Mouse (Mus musculus) MEL (cell line): ENCODE measurements around the gene Ifi205. TPM values are rescaled to one million over a fixed set of nuclear protein-coding genes. Genes with fewer than 3 reads are reported as not detected.
"Not testable (repeated sequence)": the region's sequence is repeated elsewhere in the genome, so short reads cannot be mapped to it uniquely, and the experiment has no call there.

Experiments used
- DNase-seq: peaks from one replicate; pipeline ENCODE4 v3.0.0; 2011; ENCODE audit warnings: low read depth, low spot score
- H3K27ac ChIP-seq: 2 replicates; pipeline ENCODE4 v1.5.1; 2012; ENCODE audit warnings: low read depth, mild to moderate bottlenecking, control low read depth, low read length, moderate library complexity; ENCODE audit not compliant: control insufficient read depth
- H3K27me3 ChIP-seq, 2 experiments: fragments of 150-350 bp in 1 of 2; sonication (generic) in 1 of 2; 2 replicates each; pipeline ENCODE4 v1.6.1; 2012; ENCODE audit warnings: low read length in 2 of 2, mild to moderate bottlenecking in 2 of 2, improper control_type of control experiment in 1 of 2, moderate library complexity in 1 of 2; ENCODE audit not compliant: insufficient read depth in 2 of 2, control insufficient read depth in 1 of 2
- H3K36me3 ChIP-seq, 2 experiments: 2 replicates each; pipeline ENCODE4 v1.6.1; 2012 to 2014; ENCODE audit warnings: low read length in 2 of 2, improper control_type of control experiment in 1 of 2, inconsistent platforms in 1 of 2, mild to moderate bottlenecking in 1 of 2; ENCODE audit not compliant: insufficient read depth in 2 of 2, control insufficient read depth in 1 of 2
- H3K4me1 ChIP-seq, 2 experiments: fragments of 150-350 bp in 1 of 2; sonication (generic) in 1 of 2; 2 replicates each; pipeline ENCODE4 v1.6.1; 2012; ENCODE audit warnings: low read length in 2 of 2, improper control_type of control experiment in 1 of 2, mild to moderate bottlenecking in 1 of 2; ENCODE audit not compliant: insufficient read depth in 2 of 2, control insufficient read depth in 1 of 2
- H3K4me3 ChIP-seq, 2 experiments: fragments of 150-350 bp in 1 of 2; sonication (generic) in 1 of 2; 2 replicates each; pipeline ENCODE4 v1.5.1; 2012; ENCODE audit warnings: low read depth in 2 of 2, low read length in 2 of 2, mild to moderate bottlenecking in 2 of 2, moderate library complexity in 2 of 2, control low read depth in 1 of 2, improper control_type of control experiment in 1 of 2; ENCODE audit not compliant: control insufficient read depth in 1 of 2, insufficient read depth in 1 of 2
- H3K79me2 ChIP-seq: 2 replicates; pipeline ENCODE4 v1.6.1; 2012; ENCODE audit warnings: mild to moderate bottlenecking, low read length, moderate library complexity; ENCODE audit not compliant: control insufficient read depth, poor library complexity, insufficient read depth
- H3K9ac ChIP-seq: 2 replicates; pipeline ENCODE4 v1.6.1; 2012; ENCODE audit warnings: low read depth, mild to moderate bottlenecking, control low read depth, low read length, moderate library complexity; ENCODE audit not compliant: control insufficient read depth, poor library complexity, severe bottlenecking
- H3K9me3 ChIP-seq: fragments of 150-350 bp; sonication (generic); replicated peaks from 2 replicates; pipeline ENCODE4 v1.6.1; 2012; ENCODE audit warnings: mild to moderate bottlenecking, low read length, improper control_type of control experiment, moderate library complexity; ENCODE audit not compliant: insufficient read depth
- EP300 ChIP-seq, 2 experiments: IDR thresholded peaks; 2 replicates each; pipeline ENCODE4 v1.6.1; 2011; ENCODE audit warnings: improper control_type of control experiment in 2 of 2, low read length in 2 of 2, low read depth in 1 of 2, mild to moderate bottlenecking in 1 of 2
- GATA1 ChIP-seq: IDR thresholded peaks from 2 replicates; pipeline ENCODE4 v1.6.1; 2011; ENCODE audit warnings: low read depth, low read length, improper control_type of control experiment
- MAZ ChIP-seq: IDR thresholded peaks from 2 replicates; pipeline ENCODE4 v1.6.1; 2012; ENCODE audit warnings: low read depth, mild to moderate bottlenecking, inconsistent platforms, low read length, improper control_type of control experiment
- NELFE ChIP-seq: IDR thresholded peaks from 2 replicates; pipeline ENCODE4 v1.6.1; 2011; ENCODE audit warnings: low read depth, low read length, improper control_type of control experiment
- POLR2AphosphoS5 ChIP-seq: IDR thresholded peaks from 2 replicates; pipeline ENCODE4 v1.6.1; 2012; ENCODE audit warnings: low read depth, borderline replicate concordance, mild to moderate bottlenecking, inconsistent platforms, low read length, moderate library complexity, mixed read lengths
- RCOR1 ChIP-seq: IDR thresholded peaks from 2 replicates; pipeline ENCODE4 v1.6.1; 2012; ENCODE audit warnings: low read depth, mild to moderate bottlenecking, inconsistent platforms, low read length, improper control_type of control experiment
- SIN3A ChIP-seq: IDR thresholded peaks from 2 replicates; pipeline ENCODE4 v1.6.1; 2012; ENCODE audit warnings: low read length, improper control_type of control experiment, inconsistent platforms
- TAL1 ChIP-seq: IDR thresholded peaks from 2 replicates; pipeline ENCODE4 v1.6.1; 2012; ENCODE audit warnings: mild to moderate bottlenecking, inconsistent platforms, low read length, moderate library complexity, mixed read lengths
- TCF12 ChIP-seq: IDR thresholded peaks from 2 replicates; pipeline ENCODE4 v1.6.1; 2014; ENCODE audit warnings: low read depth, mild to moderate bottlenecking, inconsistent platforms, low read length, improper control_type of control experiment, moderate library complexity
- ZC3H11A ChIP-seq: IDR thresholded peaks from 2 replicates; pipeline ENCODE4 v1.6.1; 2012; ENCODE audit warnings: low read depth, mild to moderate bottlenecking, inconsistent platforms, low read length, improper control_type of control experiment
- polyA plus RNA-seq, 2 experiments: library from polyadenylated mRNA; stranded (reverse) in 1 of 2; unstranded in 1 of 2; fragments of >175 nt in 1 of 2; fragments of >200 nt in 1 of 2; gene quantifications; 2 replicates each; pipeline versions ENCODE4 v1.2.1 to v1.2.4; 2012; ENCODE audit warnings: low replicate concordance in 2 of 2, low read depth in 1 of 2; ENCODE audit not compliant: insufficient read length in 2 of 2, insufficient read depth in 1 of 2, missing spikeins in 1 of 2
- total RNA-seq: library from RNA; depleted of rRNA; stranded (reverse); fragments of 300-350 nt; gene quantifications from 2 replicates; pipeline ENCODE4 v1.2.3, GENCODE M21; 2012

The Ifi205 gene
- total and polyA plus RNA-seq, 3 experiments = not detected

GRCm38 (mm10) chr1:173995003-173995402 is 36.6 kb downstream of the Ifi205 start:
- no peak for DNase-seq
- no peak for TF ChIP-seq MAZ
- TF ChIP-seq POLR2AphosphoS5 = no peak
- TF ChIP-seq TAL1 = no peak
- no peak for TF ChIP-seq NELFE
- no peak for TF ChIP-seq ZC3H11A
- TF ChIP-seq RCOR1 = no peak
- TF ChIP-seq SIN3A = no peak

DNA sequence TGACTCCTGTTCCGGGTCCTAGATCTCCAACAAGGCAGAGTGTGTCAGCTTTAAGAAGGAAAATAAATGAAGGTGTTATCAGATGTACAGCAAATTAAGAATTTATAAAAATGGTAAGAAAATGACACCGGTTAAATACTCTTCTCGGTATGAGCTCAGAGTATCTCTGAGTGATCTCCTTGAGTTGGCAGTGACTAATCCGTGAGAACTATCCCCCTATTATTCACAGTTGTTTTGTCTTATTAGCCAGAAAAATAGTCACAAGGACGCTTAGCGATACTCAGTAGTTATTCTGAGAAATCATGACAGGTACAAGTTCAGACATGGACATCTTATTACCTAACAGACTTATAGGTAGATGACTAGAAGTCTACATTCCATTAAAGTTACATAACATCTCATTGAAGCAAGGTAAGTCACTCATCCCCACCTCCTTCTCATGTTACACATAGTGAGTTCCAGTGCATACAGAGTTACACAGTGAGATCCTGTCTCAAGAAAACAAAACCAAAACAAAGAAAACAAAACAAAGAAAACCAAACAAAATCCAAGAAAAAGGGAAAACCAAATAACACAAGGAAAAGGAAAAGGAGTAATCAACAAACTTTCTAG is 48.8 kb downstream of the Ifi205 start, which contains the start of gene Ifi202b:
TSS of gene Ifi202b (minus strand) at position 51 of the 612 bp plus-strand sequence.
- H3K4me3 ChIP-seq, DNase-seq, H3K9me3 ChIP-seq, H3K4me1 ChIP-seq, H3K36me3 ChIP-seq, H3K27ac ChIP-seq, H3K9ac ChIP-seq, H3K27me3 ChIP-seq, H3K79me2 ChIP-seq: not testable (repeated sequence)

More at GRCm38 (mm10) chr1:173995003-173995402, 36.6 kb downstream of the Ifi205 start:
- H3K4me1 ChIP-seq = no peaks in the 10 kb centered on the region
- H3K27ac ChIP-seq = no peak overlapping the region
- H3K79me2 ChIP-seq = no peaks in the 10 kb centered on the region
- H3K4me3 ChIP-seq = no peak overlapping the region
- no peaks in the 10 kb centered on the region for H3K36me3 ChIP-seq
- no peaks in the 10 kb centered on the region for H3K27me3 ChIP-seq
- no peaks in the 10 kb centered on the region for H3K9me3 ChIP-seq
- H3K9ac ChIP-seq = no peak overlapping the region

DNA sequence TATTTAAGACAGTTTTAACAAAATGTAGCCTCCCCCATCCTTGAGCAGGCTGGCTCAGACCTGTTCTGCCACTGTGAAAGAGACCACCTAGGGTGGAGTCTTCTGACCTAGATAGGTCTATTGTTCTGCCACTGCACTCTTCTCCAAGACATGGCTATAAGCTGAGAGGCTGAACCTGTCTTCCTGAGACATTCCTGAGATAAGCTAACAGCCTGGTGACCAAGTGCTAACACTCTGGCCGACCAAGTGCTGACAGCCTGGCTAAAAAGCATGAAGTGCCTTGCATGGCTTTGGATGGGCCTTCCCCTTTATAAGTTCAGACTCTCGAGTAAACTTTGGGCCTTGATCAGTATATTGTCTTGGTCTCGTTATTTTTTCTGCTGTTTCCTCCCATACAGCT is 50.6 kb downstream of the Ifi205 start:
- not testable (repeated sequence) for H3K9ac ChIP-seq, H3K4me1 ChIP-seq, H3K9me3 ChIP-seq, H3K27me3 ChIP-seq, H3K4me3 ChIP-seq, H3K36me3 ChIP-seq, H3K27ac ChIP-seq, H3K79me2 ChIP-seq, DNase-seq

DNA sequence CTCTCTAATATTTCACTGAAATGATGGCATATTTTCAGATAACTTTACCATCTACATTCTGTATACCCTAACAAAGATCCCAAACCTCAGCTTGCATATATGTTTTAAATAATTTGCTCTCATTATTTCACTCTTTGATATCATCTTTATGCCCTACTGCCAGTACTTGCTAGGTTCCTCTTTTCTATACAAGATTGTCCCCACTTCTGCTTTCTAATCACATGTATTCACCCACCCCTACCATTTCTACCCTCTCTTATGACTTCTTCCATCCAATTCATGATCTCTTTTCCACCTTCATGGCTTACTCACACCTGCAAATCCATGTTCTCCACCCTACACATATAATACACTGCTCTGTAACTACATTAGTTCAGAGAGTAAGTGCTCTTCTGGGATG is 54.0 kb downstream of the Ifi205 start:
- H3K4me1 ChIP-seq = peaks cover 0 to 2% of the 10 kb centered on the region in 2 experiments; a peak in 1 of 4 replicates
- peak; percentile 89 for DNase-seq
- H3K27me3 ChIP-seq = no peaks in the 10 kb centered on the region; a peak in 1 of 4 replicates
- H3K9me3 ChIP-seq = no peaks in the 10 kb centered on the region
- TF ChIP-seq RCOR1 (peak; percentile 87), EP300 (IDR thresholded peaks at IDR 0.05; ENCODE audit: low read depth in 1 of 2, low read length in 2 of 2) (peak; percentile 69 to 95), GATA1 (peak; percentile 80), TCF12 (0 out of 2 replicates have a peak, but pooled peaks have one; percentile 31), NELFE (no peak)
- no peak overlapping the region for H3K4me3 ChIP-seq
- H3K9ac ChIP-seq = no peak overlapping the region
- peaks cover 0 to 2% of the 10 kb centered on the region in 2 experiments; a peak in 2 of 4 replicates for H3K36me3 ChIP-seq
- H3K79me2 ChIP-seq = no peaks in the 10 kb centered on the region
- H3K27ac ChIP-seq = no peak overlapping the region
